Mouse (Mus musculus): ENCODE measurements around the gene Adssl1.

Adssl1 gene

DNA sequence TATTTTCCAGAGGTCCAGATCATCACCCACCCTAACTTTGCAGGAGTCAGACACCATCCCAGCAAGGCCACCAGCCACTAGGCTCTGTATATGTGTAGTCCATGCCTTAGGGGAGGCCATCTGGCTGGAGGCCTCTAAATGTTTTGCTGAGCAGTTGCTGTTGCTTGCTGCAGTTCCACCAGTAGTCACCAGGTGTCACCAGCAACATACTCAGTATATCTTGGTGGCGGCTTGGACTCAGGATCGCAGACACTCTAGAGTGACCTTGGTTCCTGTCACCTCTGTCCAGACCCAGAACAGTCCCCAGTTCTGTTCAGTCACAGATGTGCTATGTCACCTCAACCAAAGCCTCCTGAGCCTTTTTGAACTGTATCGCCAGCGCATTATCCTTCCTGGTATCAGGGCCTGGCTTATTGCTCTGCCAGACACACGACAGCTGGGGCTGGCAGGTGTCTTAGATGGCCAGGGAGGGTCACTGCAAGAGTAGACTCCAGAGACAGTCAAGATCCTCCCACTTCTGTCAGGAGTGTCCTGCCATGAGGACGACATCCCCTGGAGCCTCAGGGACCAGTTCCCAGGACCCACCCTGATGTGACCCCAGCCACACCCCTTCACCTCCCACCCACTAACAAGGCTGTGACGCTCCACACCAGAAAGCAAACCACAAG lies 33.4 kb downstream of the Adssl1 start:
- DNase-seq (ENCODE audit: low read depth, low spot score) = peak; percentile 83

DNA sequence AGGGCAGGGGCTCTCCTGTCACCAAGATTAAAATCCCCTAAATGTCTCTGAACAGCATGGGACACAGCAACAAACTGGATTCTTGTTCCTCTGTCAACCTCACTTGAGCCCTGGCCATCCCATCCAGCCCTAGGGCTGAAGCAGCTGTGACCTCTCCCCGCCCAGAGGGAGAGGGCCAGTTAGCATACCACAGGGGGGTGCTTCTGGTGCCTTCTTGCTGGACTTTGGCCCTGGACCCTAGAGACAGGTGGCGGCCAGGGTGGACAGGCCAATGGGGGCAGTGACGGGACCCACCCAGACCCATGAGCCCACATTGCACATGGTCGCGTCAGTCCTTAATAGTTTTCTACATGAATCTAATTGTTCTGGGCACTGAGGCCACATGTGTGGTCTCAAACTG lies 34.2 kb downstream of the Adssl1 start:
- DNase-seq (ENCODE audit: low read depth, low spot score) = no peak

GRCm38 (mm10) chr12:112658619-112659018 lies 38.8 kb downstream of the Adssl1 start:
- no peak for DNase-seq (ENCODE audit: low read depth, low spot score)

- no peak for DNase-seq (ENCODE audit: low read depth, low spot score)
Measured at GRCm38 (mm10) chr12:112659109-112659508, 39.3 kb downstream of the Adssl1 start.

DNA sequence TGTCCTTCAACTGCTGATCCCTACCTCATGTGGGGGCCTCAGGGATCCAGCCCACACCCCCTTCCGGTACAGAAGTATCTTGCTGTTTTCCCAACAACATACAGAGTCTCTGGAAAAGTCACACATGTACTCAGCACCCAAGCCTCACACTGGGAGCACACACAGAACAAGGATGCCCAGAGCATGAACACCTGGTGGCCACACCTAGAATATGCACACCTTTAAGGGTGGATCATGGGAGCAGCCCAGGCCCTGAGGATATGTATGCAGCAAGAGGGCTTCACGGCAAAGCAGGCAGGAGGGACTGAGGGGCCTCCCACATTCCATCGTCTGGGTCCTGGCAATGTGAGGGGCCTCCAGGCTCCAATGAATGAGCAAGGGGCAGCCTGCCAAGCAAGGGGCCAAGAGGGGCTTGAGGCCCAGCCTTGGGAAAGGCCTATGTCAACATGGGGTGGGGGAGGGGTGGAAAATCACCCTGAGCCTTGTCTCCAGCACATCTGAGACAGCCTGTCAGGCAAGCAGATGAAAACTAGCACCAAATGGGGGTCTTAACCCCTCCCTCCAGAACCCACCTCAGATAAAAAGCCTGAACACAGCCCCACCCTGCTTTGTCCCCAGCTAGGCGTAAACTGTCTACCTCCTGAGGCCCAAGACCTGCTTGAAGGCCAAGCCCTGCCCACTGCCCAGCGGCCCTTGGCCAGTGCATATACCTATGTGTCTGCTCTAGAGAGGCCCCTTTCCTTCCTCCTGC lies 40.9 kb downstream of the Adssl1 start:
- no peak for DNase-seq (ENCODE audit: low read depth, low spot score)

- no peak for DNase-seq (ENCODE audit: low read depth, low spot score)
Measured at GRCm38 (mm10) chr12:112661327-112661605, 41.4 kb downstream of the Adssl1 start.

DNA sequence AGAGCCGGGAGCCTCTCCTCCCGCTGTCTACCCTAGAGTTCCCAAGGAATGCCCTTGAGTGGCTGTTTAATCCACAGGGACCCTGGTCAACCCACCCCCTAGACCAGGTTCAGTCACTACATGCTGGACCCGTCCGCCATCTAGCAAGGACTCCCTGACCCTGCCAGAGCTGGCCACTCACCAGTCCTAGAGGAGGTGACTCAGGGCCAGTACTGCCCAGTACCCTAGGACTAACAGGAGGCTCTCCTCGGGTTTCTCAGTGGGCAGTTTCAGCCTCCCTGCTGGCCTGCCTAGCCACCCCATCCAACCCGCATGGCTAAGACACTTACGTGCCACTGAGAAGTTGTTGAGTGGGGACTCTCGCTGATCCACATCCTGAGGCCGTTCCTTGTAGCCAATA lies 42.0 kb downstream of the Adssl1 start:
- peak; percentile 58 for DNase-seq (ENCODE audit: low read depth, low spot score)

DNA sequence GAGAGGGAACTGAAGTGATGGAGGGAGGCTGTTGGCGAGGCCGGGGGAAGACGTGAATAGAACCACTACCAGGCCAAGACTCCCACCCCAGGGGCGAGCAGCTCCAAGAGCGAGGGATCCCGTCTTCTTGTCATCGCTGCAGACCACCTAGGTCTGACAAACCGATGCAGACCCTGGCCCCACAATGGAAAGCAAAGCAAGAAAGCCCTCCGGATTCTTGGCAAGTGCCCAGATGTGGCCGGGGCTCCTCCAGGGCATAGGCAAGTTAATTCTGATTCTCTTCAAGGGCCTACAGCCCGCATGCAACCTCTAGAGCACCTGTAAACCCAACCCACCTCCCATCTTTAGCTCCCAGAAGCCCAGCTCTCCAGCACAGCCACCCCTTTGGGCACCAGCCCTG lies 43.5 kb downstream of the Adssl1 start:
- DNase-seq (ENCODE audit: low read depth, low spot score) = no peak

DNA sequence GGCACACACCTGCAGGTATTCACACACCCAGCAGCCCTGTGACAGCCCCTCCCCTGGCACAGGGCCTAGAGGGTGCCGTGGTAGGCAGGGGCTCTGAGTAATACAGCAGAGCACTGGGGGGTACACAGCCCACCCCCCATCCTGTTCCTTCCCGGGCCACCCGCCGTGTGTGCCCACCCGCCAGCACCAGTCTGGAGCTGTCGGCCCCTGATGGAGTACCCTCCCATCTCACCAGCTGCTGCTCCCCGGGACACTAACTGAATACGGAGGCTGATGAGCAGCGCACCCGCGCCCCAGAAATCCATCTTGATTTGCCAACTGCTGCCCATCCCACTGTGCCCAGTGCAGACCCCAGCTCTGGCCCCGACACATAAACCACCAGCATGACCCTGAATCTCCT lies 43.9 kb downstream of the Adssl1 start:
- DNase-seq (ENCODE audit: low read depth, low spot score) = no peak

DNA sequence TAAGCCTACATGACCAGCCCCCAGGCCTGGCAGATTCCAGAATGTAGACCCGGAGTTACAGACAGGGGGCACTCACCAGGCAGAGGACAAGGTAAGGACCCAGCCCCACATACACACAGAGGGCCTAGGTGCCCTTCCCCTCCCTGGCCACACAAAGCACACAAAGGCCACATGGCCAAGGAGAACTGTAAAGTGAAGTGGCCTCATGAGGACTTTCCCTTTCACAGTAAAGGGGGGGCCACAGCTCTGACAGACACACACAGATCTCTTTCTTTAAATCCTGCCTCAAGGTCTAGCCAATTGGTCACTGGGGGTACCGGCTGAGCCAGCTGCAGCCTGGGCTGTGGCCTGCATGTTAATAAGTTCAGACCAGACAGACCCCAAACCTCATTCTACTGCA lies 44.3 kb downstream of the Adssl1 start:
- no peak for DNase-seq (ENCODE audit: low read depth, low spot score)

DNA sequence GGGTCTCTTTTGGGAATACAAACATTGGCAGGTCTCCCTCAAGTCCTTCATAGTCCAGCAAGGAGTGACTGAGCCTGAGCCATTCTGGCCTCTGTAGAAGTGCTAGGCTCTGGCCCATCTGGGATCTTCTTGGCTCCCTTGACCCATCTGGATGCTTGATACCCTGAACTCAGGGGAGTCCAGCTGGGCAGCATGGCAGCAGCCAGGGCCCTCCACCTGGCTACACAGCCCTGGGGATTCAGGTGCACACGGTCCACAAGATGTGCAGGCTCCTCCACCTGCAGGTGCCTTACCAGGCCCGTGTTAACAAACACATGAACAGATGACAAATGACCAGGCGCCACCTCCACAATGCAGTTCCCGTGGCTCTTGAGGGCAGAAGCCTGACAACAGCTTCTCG lies 44.8 kb downstream of the Adssl1 start:
- DNase-seq (ENCODE audit: low read depth, low spot score) = no peak

GRCm38 (mm10) chr12:112665445-112665844 lies 45.6 kb downstream of the Adssl1 start:
- DNase-seq (ENCODE audit: low read depth, low spot score) = peak; percentile 39

DNA sequence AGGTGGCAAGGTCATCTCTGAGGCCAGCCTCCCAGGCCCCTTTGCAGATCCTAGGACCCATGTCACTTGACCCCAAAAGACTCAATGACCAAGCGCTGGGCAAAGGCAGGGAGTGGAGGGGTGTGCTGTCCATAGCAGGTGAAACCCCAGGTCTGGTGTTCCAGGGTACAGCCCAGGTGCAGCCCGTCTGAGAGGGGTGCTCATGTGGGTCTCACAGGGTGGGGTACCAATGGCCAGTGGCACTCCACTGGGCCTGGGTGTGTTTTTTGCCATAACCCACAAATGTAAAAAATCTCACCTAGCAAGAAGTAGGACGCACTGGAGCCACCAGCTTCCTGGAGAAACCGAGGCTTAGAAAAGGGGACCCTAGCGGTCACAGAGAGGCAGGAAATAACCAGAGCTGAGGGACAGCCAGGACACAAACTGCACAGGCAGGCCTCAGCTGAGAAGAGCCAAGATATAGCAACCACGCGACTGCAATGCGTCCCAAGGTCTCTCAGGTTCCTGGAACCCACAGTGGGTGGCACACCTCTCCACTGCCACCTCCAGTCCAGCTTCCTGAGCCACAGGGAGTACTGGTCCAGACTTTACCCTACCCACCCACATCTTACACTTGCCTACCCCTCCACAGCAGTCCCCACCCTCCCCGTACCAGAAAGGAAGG lies 46.2 kb downstream of the Adssl1 start:
- no peak for DNase-seq (ENCODE audit: low read depth, low spot score)

GRCm38 (mm10) chr12:112667619-112668297 lies 47.9 kb downstream of the Adssl1 start:
- DNase-seq (ENCODE audit: low read depth, low spot score) = peak; percentile 76

GRCm38 (mm10) chr12:112670718-112671393 lies 51.0 kb downstream of the Adssl1 start:
- DNase-seq (ENCODE audit: low read depth, low spot score) = peak; percentile 81

DNA sequence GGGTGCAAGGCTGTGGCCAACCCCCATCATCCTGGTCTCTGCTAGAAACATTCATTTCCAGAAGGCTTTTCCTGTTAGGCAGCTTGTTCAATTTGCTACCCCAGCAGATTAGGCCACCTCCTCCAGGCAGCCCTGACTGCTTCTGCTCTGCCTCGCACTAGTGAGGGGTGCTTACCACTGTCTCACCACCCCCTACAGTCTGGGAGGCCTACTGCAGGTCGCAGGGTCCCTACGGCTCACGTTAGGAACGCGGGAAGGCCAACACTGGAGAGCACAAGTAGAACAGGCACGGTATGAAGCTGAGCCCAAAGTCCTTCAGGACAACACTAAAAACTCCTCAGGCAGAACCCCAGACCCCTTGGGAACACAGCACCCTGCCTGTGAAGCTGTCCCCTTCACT lies 52.0 kb downstream of the Adssl1 start:
- no peak for DNase-seq (ENCODE audit: low read depth, low spot score)

GRCm38 (mm10) chr12:112672744-112673575 lies 53.1 kb downstream of the Adssl1 start:
- DNase-seq (ENCODE audit: low read depth, low spot score) = peak; percentile 38

GRCm38 (mm10) chr12:112673576-112674091 lies 53.8 kb downstream of the Adssl1 start:
- no peak for DNase-seq (ENCODE audit: low read depth, low spot score)

DNA sequence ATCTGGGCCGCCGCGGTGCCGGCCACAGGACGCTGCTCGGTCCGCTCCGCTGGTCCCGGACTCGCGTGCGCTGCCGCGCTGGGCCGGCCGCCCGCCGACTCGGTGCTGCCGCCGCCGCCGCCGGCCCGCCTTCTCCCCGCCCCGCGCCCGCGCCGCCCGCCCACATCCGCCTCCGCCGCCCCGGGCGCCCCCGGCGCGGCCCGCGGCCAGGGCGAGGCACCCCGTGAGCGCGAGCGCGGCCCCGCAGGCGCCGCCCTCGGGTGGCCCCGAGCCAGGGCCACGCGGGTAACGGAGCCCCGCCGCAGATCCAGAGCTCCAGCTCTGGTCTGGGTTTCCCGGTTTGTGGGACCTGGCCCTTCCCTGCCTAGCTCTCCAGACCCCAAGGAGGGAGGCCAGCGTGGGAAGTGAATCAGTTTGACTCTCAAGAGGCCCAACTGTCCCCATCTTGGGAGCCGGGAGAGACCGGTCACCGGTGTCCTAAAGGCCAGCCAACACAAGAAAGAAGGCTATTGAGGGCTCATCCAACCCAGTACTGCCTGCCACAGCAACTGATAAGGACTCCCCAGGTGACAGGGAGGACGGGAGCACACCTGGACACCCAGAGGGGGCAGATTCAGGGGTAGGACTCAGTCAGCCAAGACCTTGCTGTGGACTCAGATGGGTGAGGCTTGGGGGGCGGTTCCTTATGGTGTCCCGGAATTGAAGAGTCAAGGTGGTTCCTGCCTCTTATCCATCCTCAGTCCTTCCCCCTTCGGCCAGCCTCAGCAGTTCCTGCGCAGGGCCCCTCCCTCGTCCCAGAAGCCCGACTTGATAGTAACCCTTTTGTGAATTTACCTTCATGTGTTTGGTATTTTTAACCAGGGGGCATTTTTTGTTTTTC lies 54.5 kb downstream of the Adssl1 start, which contains the start of gene Akt1:
Gene Akt1, minus strand, starts transcription at position 753 of the 880 bp plus-strand sequence.
- no peak for DNase-seq (ENCODE audit: low read depth, low spot score)
